Mouse (Mus musculus) myocyte (in vitro differentiated cells): Measurements from ENCODE around the gene Unc119. TPM values are rescaled to one million over a fixed set of nuclear protein-coding genes. Genes with fewer than 3 reads are reported as not detected.

Experiments
- H3K27me3 ChIP-seq: one replicate; pipeline ENCODE4 v1.6.1; 2011; ENCODE audit not compliant: control insufficient read depth, insufficient read depth, insufficient read length
- H3K36me3 ChIP-seq: one replicate; pipeline ENCODE4 v1.6.1; 2011; ENCODE audit not compliant: control insufficient read depth, insufficient read depth
- H3K4me2 ChIP-seq: one replicate; pipeline ENCODE4 v1.6.1; 2011; ENCODE audit warnings: low read depth, control low read depth
- H3K4me3 ChIP-seq: one replicate; pipeline ENCODE4 v1.5.1; 2011; ENCODE audit warnings: mild to moderate bottlenecking, control low read depth, moderate library complexity
- H3K79me2 ChIP-seq: one replicate; pipeline ENCODE4 v1.6.1; 2011; ENCODE audit not compliant: control insufficient read depth, insufficient read depth
- H3ac ChIP-seq: one replicate; pipeline ENCODE4 v1.6.1; 2011; ENCODE audit not compliant: control insufficient read depth, insufficient read length
- CEBPB ChIP-seq: IDR thresholded peaks from 2 replicates; pipeline ENCODE4 v1.6.1; 2011; ENCODE audit warnings: mild to moderate bottlenecking, moderate library complexity; ENCODE audit not compliant: poor library complexity, insufficient read depth, severe bottlenecking
- E2F4 ChIP-seq: IDR thresholded peaks from one replicate; pipeline ENCODE4 v1.6.1; 2011; ENCODE audit warnings: mild to moderate bottlenecking, control low read depth, moderate library complexity; ENCODE audit not compliant: insufficient read depth
- MAX ChIP-seq: IDR thresholded peaks from one replicate; pipeline ENCODE4 v1.6.1; 2011; ENCODE audit warnings: low read depth, mild to moderate bottlenecking, control low read depth
- MYOD1 ChIP-seq, 3 experiments: IDR thresholded peaks; one replicate each; pipeline ENCODE4 v1.6.1; 2011; ENCODE audit warnings: control low read depth in 2 of 3, low read depth in 2 of 3, mild to moderate bottlenecking in 2 of 3, moderate library complexity in 1 of 3; ENCODE audit not compliant: insufficient read length in 2 of 3, control insufficient read depth in 1 of 3
- MYOG ChIP-seq, 3 experiments: IDR thresholded peaks; one replicate each; pipeline ENCODE4 v1.6.1; 2011; ENCODE audit warnings: control low read depth in 2 of 3, low read depth in 2 of 3, mild to moderate bottlenecking in 2 of 3; ENCODE audit not compliant: insufficient read length in 2 of 3, control insufficient read depth in 1 of 3, insufficient read depth in 1 of 3
- POLR2A ChIP-seq: IDR thresholded peaks from one replicate; pipeline ENCODE4 v1.6.1; 2011; ENCODE audit warnings: low read depth, mild to moderate bottlenecking, control low read depth, moderate library complexity; ENCODE audit not compliant: insufficient read length
- POLR2AphosphoS2 ChIP-seq: IDR thresholded peaks from one replicate; pipeline ENCODE4 v1.6.1; 2011; ENCODE audit warnings: low read depth, control low read depth; ENCODE audit not compliant: insufficient read length
- REST ChIP-seq: IDR thresholded peaks from one replicate; pipeline ENCODE4 v1.6.1; 2011; ENCODE audit warnings: mild to moderate bottlenecking, control low read depth, moderate library complexity; ENCODE audit not compliant: insufficient read depth, insufficient read length
- SRF ChIP-seq: IDR thresholded peaks from one replicate; pipeline ENCODE4 v1.6.1; 2011; ENCODE audit warnings: low read depth; ENCODE audit not compliant: control insufficient read depth, insufficient read length
- TCF12 ChIP-seq: IDR thresholded peaks from one replicate; pipeline ENCODE4 v1.6.1; 2011; ENCODE audit warnings: mild to moderate bottlenecking, control low read depth; ENCODE audit not compliant: poor library complexity, insufficient read depth, severe bottlenecking
- TCF3 ChIP-seq: IDR thresholded peaks from one replicate; pipeline ENCODE4 v1.6.1; 2011; ENCODE audit warnings: low read depth, control low read depth; ENCODE audit not compliant: insufficient read length
- USF1 ChIP-seq: IDR thresholded peaks from one replicate; pipeline ENCODE4 v1.6.1; 2011; ENCODE audit warnings: low read depth, mild to moderate bottlenecking, control low read depth, moderate library complexity
- polyA plus RNA-seq: library from polyadenylated mRNA; unstranded; fragments of >200 nt; fragmentation: generic; extraction: Trizol; gene quantifications from one replicate; pipeline ENCODE4 v1.2.1, GENCODE M21; 2012; ENCODE audit warnings: missing spikeins

Unc119 gene
- polyA plus RNA-seq, 1 experiment = 24.8 TPM

DNA sequence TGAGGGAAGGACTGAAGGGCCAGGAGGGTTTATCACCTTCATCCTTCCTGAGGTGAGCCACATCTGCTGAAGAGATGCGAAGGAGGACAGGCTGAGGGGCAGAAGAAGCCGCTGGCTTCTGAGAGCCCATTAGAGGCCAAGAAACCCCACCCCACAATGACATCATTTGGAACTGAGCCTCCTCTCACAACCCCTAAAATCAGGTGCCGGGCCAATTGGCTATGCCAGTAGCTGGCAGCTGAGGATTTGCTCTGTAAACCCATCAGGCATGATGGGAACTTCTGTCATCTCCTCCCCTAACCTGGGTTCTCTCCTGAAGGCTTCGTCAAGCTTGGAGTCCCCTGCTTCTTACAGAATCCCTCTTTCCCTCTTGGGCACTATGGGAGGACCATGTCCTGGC is 37.1 kb downstream of the Unc119 start:
- H3K79me2 ChIP-seq = no peaks in the 10 kb centered on the region
- H3K36me3 ChIP-seq = no peaks in the 10 kb centered on the region
- no peaks in the 10 kb centered on the region for H3K27me3 ChIP-seq

DNA sequence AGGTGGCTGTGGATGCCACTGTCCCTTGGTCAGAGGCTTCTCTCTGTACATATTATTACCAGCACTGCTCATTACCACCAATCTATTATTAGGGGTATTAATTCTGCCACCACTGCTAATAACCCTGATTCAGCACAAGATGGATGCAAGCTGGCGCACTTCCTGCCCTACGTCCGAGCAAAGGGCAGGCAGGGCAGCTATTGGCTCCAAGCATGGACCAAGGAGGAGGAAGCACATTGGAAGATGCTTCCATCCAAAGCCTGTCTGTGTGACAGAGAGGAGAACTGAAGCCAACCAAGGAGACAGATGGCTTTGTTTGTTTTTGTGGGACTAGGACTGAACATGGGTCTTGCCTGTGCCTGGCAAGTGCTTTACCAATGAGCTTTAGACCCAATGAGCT is 37.7 kb downstream of the Unc119 start:
- H3K36me3 ChIP-seq = no peaks in the 10 kb centered on the region
- TF ChIP-seq CEBPB = no peak
- TF ChIP-seq MYOD1 (IDR thresholded peaks at IDR 0.05; ENCODE audit: control insufficient read depth in 1 of 3, insufficient read length in 2 of 3, low read depth in 2 of 3) = no peak
- TF ChIP-seq TCF12 = no peak
- no peak for TF ChIP-seq REST
- TF ChIP-seq POLR2AphosphoS2 = no peak
- TF ChIP-seq MAX = no peak
- no peak for TF ChIP-seq SRF
- H3ac ChIP-seq = no peak overlapping the region
- no peak overlapping the region for H3K4me2 ChIP-seq
- H3K4me3 ChIP-seq = no peak overlapping the region
- H3K27me3 ChIP-seq = no peaks in the 10 kb centered on the region
- H3K79me2 ChIP-seq = no peaks in the 10 kb centered on the region

More for the DNA sequence above, 37.1 kb downstream of the Unc119 start:
- H3ac ChIP-seq = no peak overlapping the region
- no peak overlapping the region for H3K4me3 ChIP-seq
- H3K4me2 ChIP-seq = no peak overlapping the region
- TF ChIP-seq E2F4 = no peak

DNA sequence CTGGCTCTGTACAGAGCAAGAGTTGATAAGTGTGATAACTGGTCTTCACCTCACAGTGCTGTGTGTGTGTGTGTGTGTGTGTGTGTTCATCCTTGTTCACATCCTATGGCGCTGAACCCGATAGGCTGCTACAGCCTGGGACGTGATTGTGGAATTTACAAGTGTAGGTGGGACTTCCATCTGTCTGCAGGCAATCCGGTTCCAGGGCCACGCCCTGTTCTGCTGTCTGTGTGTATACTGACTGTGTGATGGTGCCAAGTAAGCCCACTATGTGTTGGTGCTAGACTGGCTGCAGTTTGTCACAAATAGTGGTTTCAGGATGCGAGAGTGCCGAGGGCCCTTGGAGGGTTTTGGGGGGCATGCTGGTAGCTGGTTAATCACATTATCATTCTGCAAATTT is 39.0 kb downstream of the Unc119 start:
- Histone ChIP-seq H3K36me3 (no peaks in the 10 kb centered on the region), H3K4me3 (no peak overlapping the region), H3K4me2 (peak overlapping the region; percentile 39), H3ac (no peak overlapping the region), H3K27me3 (no peaks in the 10 kb centered on the region), H3K79me2 (no peaks in the 10 kb centered on the region)
- TF ChIP-seq MAX (no peak), MYOD1 (IDR thresholded peaks at IDR 0.05; ENCODE audit: control insufficient read depth in 1 of 3, insufficient read length in 2 of 3, low read depth in 2 of 3) (no peak), POLR2AphosphoS2 (no peak), POLR2A (no peak), USF1 (no peak)

DNA sequence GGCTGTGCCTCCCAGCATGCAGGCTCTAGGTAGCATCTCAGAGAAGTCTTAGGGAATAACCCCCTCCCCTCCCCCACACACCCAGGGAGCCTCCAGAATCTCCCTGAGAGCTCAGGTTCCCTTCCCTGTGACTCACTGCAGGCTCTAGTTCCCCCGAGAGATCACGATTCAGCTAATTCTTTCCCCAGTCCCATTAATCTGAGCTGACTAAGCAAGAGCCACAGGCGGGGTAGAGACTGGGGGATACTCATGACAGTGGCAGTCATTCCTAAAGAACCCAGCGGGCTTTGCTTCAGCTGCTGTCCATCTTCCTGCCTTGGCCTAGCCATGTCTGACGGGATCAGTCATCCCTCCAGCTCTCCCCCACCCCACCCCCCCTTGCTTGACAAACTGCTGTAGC is 39.4 kb downstream of the Unc119 start:
- TF ChIP-seq REST (no peak), SRF (peak; percentile 68), TCF12 (no peak), MYOD1 (IDR thresholded peaks at IDR 0.05; ENCODE audit: control insufficient read depth in 1 of 3, insufficient read length in 2 of 3, low read depth in 2 of 3) (peak in 1 of 3 experiments; percentile 44), CEBPB (no peak), USF1 (no peak), MAX (no peak), TCF3 (no peak), POLR2AphosphoS2 (no peak), MYOG (IDR thresholded peaks at IDR 0.05; ENCODE audit: control insufficient read depth in 1 of 3, insufficient read depth in 1 of 3, insufficient read length in 2 of 3, low read depth in 2 of 3) (peak in 1 of 3 experiments; percentile 13), E2F4 (no peak)
- H3K79me2 ChIP-seq = no peaks in the 10 kb centered on the region
- H3ac ChIP-seq = no peak overlapping the region
- no peaks in the 10 kb centered on the region for H3K27me3 ChIP-seq
- peak overlapping the region; percentile 39 for H3K4me2 ChIP-seq
- no peak overlapping the region for H3K4me3 ChIP-seq
- no peaks in the 10 kb centered on the region for H3K36me3 ChIP-seq

DNA sequence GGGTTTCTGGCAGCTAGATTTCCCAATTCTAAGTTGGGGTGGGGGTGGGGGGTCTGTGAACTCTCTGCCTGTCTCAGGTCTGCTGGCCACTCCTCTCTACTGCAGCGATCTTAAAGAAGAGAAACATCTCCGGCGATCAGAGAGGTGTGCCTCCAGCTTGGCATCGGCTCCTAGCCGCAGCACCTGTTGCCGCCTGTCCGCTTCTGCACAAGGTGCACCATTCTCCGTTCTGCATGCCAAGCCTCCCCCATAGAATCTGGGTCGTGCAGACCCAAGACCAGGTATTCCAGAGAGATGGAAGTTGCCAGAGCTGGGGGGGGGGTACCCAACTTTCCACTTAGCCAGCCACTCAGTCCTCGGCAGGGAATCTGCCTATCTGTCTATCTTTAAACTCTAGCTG is 42.5 kb downstream of the Unc119 start:
- Histone ChIP-seq H3K4me2 (no peak overlapping the region), H3K27me3 (no peaks in the 10 kb centered on the region), H3K4me3 (no peak overlapping the region), H3ac (no peak overlapping the region), H3K79me2 (no peaks in the 10 kb centered on the region), H3K36me3 (no peaks in the 10 kb centered on the region)
- TF ChIP-seq POLR2AphosphoS2 (no peak), E2F4 (no peak), MYOD1 (IDR thresholded peaks at IDR 0.05; ENCODE audit: control insufficient read depth in 1 of 3, insufficient read length in 2 of 3, low read depth in 2 of 3) (peak in 2 of 3 experiments; percentile 56 to 76), SRF (no peak), REST (no peak), POLR2A (no peak), TCF12 (no peak)

DNA sequence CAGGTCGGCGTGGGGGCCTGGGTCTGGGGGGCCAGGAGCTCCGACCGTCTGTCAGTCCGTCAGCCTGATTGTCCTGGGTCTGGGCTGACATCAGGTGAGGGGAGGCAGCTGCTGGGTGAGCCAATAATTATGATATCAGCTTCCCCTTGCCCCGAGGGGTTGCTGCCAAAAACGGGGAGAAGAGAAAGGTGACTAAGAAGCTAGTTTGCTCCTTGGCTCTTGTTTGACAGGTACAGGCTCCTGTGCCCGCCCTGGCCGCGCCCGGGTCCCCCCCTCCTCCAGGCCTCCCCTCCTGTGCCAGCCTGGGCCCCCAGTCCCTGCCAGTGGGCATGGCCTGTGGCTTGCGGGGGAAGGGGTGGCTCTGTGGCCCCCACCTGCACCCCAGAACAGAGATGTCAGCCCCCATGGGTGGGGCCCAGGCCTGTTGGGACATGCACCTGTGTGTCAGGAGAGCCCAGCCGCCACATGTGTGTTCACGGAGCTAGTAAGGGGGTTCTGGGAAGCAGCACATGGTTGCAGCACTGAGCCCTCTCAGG is 43.3 kb downstream of the Unc119 start, which contains the start of gene Foxn1:
Gene Foxn1, minus strand, starts transcription at position 51 of the 536 bp plus-strand sequence.
- Histone ChIP-seq H3K36me3 (no peaks in the 10 kb centered on the region), H3K4me2 (no peak within 1 kb of the TSS), H3K27me3 (no peaks in the 10 kb centered on the region), H3K4me3 (no peak within 1 kb of the TSS), H3ac (no peak within 1 kb of the TSS), H3K79me2 (no peaks in the 10 kb centered on the region)
- TF ChIP-seq TCF12 (no peak), MAX (no peak), MYOG (IDR thresholded peaks at IDR 0.05; ENCODE audit: control insufficient read depth in 1 of 3, insufficient read depth in 1 of 3, insufficient read length in 2 of 3, low read depth in 2 of 3) (no peak), MYOD1 (IDR thresholded peaks at IDR 0.05; ENCODE audit: control insufficient read depth in 1 of 3, insufficient read length in 2 of 3, low read depth in 2 of 3) (no peak), USF1 (no peak), REST (no peak), SRF (no peak), TCF3 (no peak)
